Mouse (Mus musculus) midbrain, embryonic 10.5 days (tissue): ENCODE measurements around the gene Rbms1. TPM values are rescaled to one million over a fixed set of nuclear protein-coding genes. Genes with fewer than 3 reads are reported as not detected.
A peak's percentile ranks its signal among the peaks of the same experiment; 100 is the strongest.

Experiments
- DNase-seq: peaks from one replicate; pipeline ENCODE4 v3.0.0-alpha.2; 2017; ENCODE audit warnings: low spot score
- H3K27ac ChIP-seq: fragments of 300-500 bp; sonication (generic); replicated peaks from 2 replicates; pipeline ENCODE4 v1.5.1; 2016; ENCODE audit warnings: mild to moderate bottlenecking
- H3K27me3 ChIP-seq: fragments of 300-500 bp; sonication (generic); 2 replicates; pipeline ENCODE4 v1.6.1; 2016; ENCODE audit warnings: low read depth, mild to moderate bottlenecking; ENCODE audit not compliant: poor library complexity, severe bottlenecking
- H3K36me3 ChIP-seq: fragments of 300-500 bp; sonication (generic); 2 replicates; pipeline ENCODE4 v1.6.1; 2016; ENCODE audit warnings: mild to moderate bottlenecking, moderate library complexity
- H3K4me1 ChIP-seq: fragments of 300-500 bp; sonication (generic); 2 replicates; pipeline ENCODE4 v1.6.1; 2016
- H3K4me3 ChIP-seq: fragments of 300-500 bp; sonication (generic); 2 replicates; pipeline ENCODE4 v1.5.1; 2016; ENCODE audit warnings: mild to moderate bottlenecking, moderate library complexity
- H3K9me3 ChIP-seq: fragments of 300-500 bp; sonication (generic); replicated peaks from 2 replicates; pipeline ENCODE4 v1.6.1; 2016; ENCODE audit warnings: mild to moderate bottlenecking
- WGBS: fragments of 180-500 bp; shearing (Covaris S2); methylation state at CpG from one replicate; pipeline ENCODE4 v1.1.7; 2016; 5-methylcytosine and 5-hydroxymethylcytosine counted together
- polyA plus RNA-seq: library from polyadenylated mRNA; unstranded; fragments of >200 nt; fragmentation: Nextera tagmentation; extraction: Ambion mirVana; gene quantifications from 2 replicates; pipeline ENCODE4 v1.2.1, GENCODE M21; 2016

Rbms1 gene
- polyA plus RNA-seq, 1 experiment from 2014 or later = 53.2 TPM

- no peak overlapping the region for H3K4me3 ChIP-seq
- H3K4me1 ChIP-seq = peaks cover 18% of the 10 kb centered on the region
- H3K27ac ChIP-seq = no peak overlapping the region
- WGBS = 87% methylated on average over 6 of the region's 6 CpGs
- no peaks in the 10 kb centered on the region for H3K27me3 ChIP-seq
- no peak for DNase-seq
- no peaks in the 10 kb centered on the region for H3K36me3 ChIP-seq
- no peaks in the 10 kb centered on the region for H3K9me3 ChIP-seq
These were observed 52.2 kb downstream of the Rbms1 start for GRCm38 (mm10) chr2:60910820-60911219.

GRCm38 (mm10) chr2:60908551-60908950 lies 54.4 kb downstream of the Rbms1 start:
- H3K9me3 ChIP-seq = no peaks in the 10 kb centered on the region
- no peak for DNase-seq
- H3K27ac ChIP-seq = no peak overlapping the region
- peaks cover 14% of the 10 kb centered on the region for H3K4me1 ChIP-seq
- no peaks in the 10 kb centered on the region for H3K36me3 ChIP-seq
- H3K4me3 ChIP-seq = no peak overlapping the region
- no peaks in the 10 kb centered on the region for H3K27me3 ChIP-seq
- 92% methylated on average over 4 of the region's 4 CpGs for WGBS

- H3K36me3 ChIP-seq = no peaks in the 10 kb centered on the region
- H3K9me3 ChIP-seq = no peaks in the 10 kb centered on the region
- WGBS = 94% methylated on average over 12 of the region's 12 CpGs
- no peak overlapping the region for H3K4me3 ChIP-seq
- no peak overlapping the region for H3K27ac ChIP-seq
- DNase-seq = no peak
- H3K4me1 ChIP-seq = peaks cover 11% of the 10 kb centered on the region
- H3K27me3 ChIP-seq = no peaks in the 10 kb centered on the region
These were observed 54.9 kb downstream of the Rbms1 start for GRCm38 (mm10) chr2:60908116-60908515.

GRCm38 (mm10) chr2:60905283-60905682 lies 57.7 kb downstream of the Rbms1 start:
- Histone ChIP-seq H3K4me3 (no peak overlapping the region), H3K4me1 (no peaks in the 10 kb centered on the region), H3K9me3 (no peaks in the 10 kb centered on the region), H3K36me3 (no peaks in the 10 kb centered on the region), H3K27ac (no peak overlapping the region), H3K27me3 (no peaks in the 10 kb centered on the region)
- 38% methylated on average over 3 of the region's 3 CpGs for WGBS
- no peak for DNase-seq

- no peak overlapping the region for H3K27ac ChIP-seq
- 82% methylated on average over 5 of the region's 5 CpGs for whole genome bisulfite sequencing
- no peak overlapping the region for H3K4me3 ChIP-seq
- no peak for DNase-seq
- H3K27me3 ChIP-seq = no peaks in the 10 kb centered on the region
- H3K4me1 ChIP-seq = no peaks in the 10 kb centered on the region
- no peaks in the 10 kb centered on the region for H3K36me3 ChIP-seq
- H3K9me3 ChIP-seq = no peaks in the 10 kb centered on the region
These were observed 58.9 kb downstream of the Rbms1 start for GRCm38 (mm10) chr2:60904141-60904540.

- H3K9me3 ChIP-seq = no peaks in the 10 kb centered on the region
- H3K27ac ChIP-seq = no peak overlapping the region
- no peaks in the 10 kb centered on the region for H3K36me3 ChIP-seq
- H3K27me3 ChIP-seq = no peaks in the 10 kb centered on the region
- WGBS = 74% methylated on average over 7 of the region's 7 CpGs
- DNase-seq = no peak
- no peak overlapping the region for H3K4me3 ChIP-seq
- H3K4me1 ChIP-seq = no peaks in the 10 kb centered on the region
These were observed 59.5 kb downstream of the Rbms1 start for GRCm38 (mm10) chr2:60903535-60903934.

GRCm38 (mm10) chr2:60902446-60903137 lies 60.4 kb downstream of the Rbms1 start:
- Histone ChIP-seq H3K36me3 (no peaks in the 10 kb centered on the region), H3K9me3 (no peaks in the 10 kb centered on the region)
- WGBS = 79% methylated on average over 6 of the region's 6 CpGs

GRCm38 (mm10) chr2:60901511-60901951 lies 61.5 kb downstream of the Rbms1 start:
- 86% methylated on average over 15 of the region's 15 CpGs for WGBS

More at GRCm38 (mm10) chr2:60902446-60903137, 60.4 kb downstream of the Rbms1 start:
- H3K4me1 ChIP-seq = no peaks in the 10 kb centered on the region
- no peak overlapping the region for H3K27ac ChIP-seq
- H3K27me3 ChIP-seq = no peaks in the 10 kb centered on the region
- no peak for DNase-seq
- H3K4me3 ChIP-seq = no peak overlapping the region

GRCm38 (mm10) chr2:60901013-60901412 lies 62.0 kb downstream of the Rbms1 start:
- Histone ChIP-seq H3K9me3 (no peaks in the 10 kb centered on the region), H3K36me3 (no peaks in the 10 kb centered on the region), H3K4me3 (no peak overlapping the region), H3K27ac (no peak overlapping the region), H3K27me3 (no peaks in the 10 kb centered on the region), H3K4me1 (no peaks in the 10 kb centered on the region)
- 91% methylated on average over 6 of the region's 6 CpGs for WGBS
- DNase-seq = no peak

More at GRCm38 (mm10) chr2:60901511-60901951, 61.5 kb downstream of the Rbms1 start:
- DNase-seq = no peak
- no peak overlapping the region for H3K27ac ChIP-seq
- no peaks in the 10 kb centered on the region for H3K4me1 ChIP-seq
- no peak overlapping the region for H3K4me3 ChIP-seq
- H3K36me3 ChIP-seq = no peaks in the 10 kb centered on the region
- H3K27me3 ChIP-seq = no peaks in the 10 kb centered on the region
- H3K9me3 ChIP-seq = no peaks in the 10 kb centered on the region

- Histone ChIP-seq H3K36me3 (no peaks in the 10 kb centered on the region), H3K4me3 (no peak overlapping the region), H3K27me3 (no peaks in the 10 kb centered on the region), H3K27ac (no peak overlapping the region), H3K4me1 (no peaks in the 10 kb centered on the region), H3K9me3 (no peaks in the 10 kb centered on the region)
- DNase-seq = no peak
- 91% methylated on average over 1 of the region's 1 CpGs for WGBS
These were observed 70.0 kb downstream of the Rbms1 start for GRCm38 (mm10) chr2:60893042-60893441.

- peaks cover 39% of the 10 kb centered on the region for H3K4me1 ChIP-seq
- no peaks in the 10 kb centered on the region for H3K36me3 ChIP-seq
- H3K27ac ChIP-seq = no peak overlapping the region; the same call in 1 of the 2 replicates
- H3K4me3 ChIP-seq = no peak overlapping the region
- 27% methylated on average over 4 of the region's 4 CpGs for WGBS
- peaks cover 48% of the 10 kb centered on the region for H3K27me3 ChIP-seq
- DNase-seq = peak; percentile 45
- H3K9me3 ChIP-seq = 0 out of 2 replicates have a peak, but pooled peaks cover 3% of the 10 kb centered on the region
These were observed 79.1 kb downstream of the Rbms1 start for GRCm38 (mm10) chr2:60883931-60884330.

- Histone ChIP-seq H3K27me3 (peaks cover 57% of the 10 kb centered on the region), H3K27ac (no peak overlapping the region), H3K36me3 (no peaks in the 10 kb centered on the region), H3K4me3 (no peak overlapping the region), H3K9me3 (0 out of 2 replicates have a peak, but pooled peaks cover 3% of the 10 kb centered on the region), H3K4me1 (peaks cover 41% of the 10 kb centered on the region)
- 85% methylated on average over 3 of the region's 3 CpGs for WGBS
- DNase-seq = no peak
These were observed 80.0 kb downstream of the Rbms1 start for GRCm38 (mm10) chr2:60883043-60883365.

- 43% methylated on average over 5 of the region's 5 CpGs for WGBS
- H3K4me1 ChIP-seq = peaks cover 44% of the 10 kb centered on the region
- H3K4me3 ChIP-seq = no peak overlapping the region; the same call in 1 of the 2 replicates
- no peak for DNase-seq
- H3K27me3 ChIP-seq = peaks cover 63% of the 10 kb centered on the region
- H3K27ac ChIP-seq = no peak overlapping the region; the same call in 1 of the 2 replicates
- no peaks in the 10 kb centered on the region for H3K36me3 ChIP-seq
- H3K9me3 ChIP-seq = 0 out of 2 replicates have a peak, but pooled peaks cover 3% of the 10 kb centered on the region
These were observed 80.6 kb downstream of the Rbms1 start for GRCm38 (mm10) chr2:60882202-60883042.
